Mouse (Mus musculus) G1E (cell line): ENCODE data around the gene Anxa11.

Source experiments
- CTCF ChIP-seq: IDR thresholded peaks from 2 replicates; pipeline ENCODE4 v1.5.1; 2012; ENCODE audit warnings: low read depth, low read length, inconsistent platforms, mixed read lengths
- TAL1 ChIP-seq: conservative IDR thresholded peaks from 2 replicates; pipeline ENCODE4 v1.6.1; 2012; ENCODE audit warnings: low read depth, low read length, inconsistent platforms, mixed read lengths

DNA sequence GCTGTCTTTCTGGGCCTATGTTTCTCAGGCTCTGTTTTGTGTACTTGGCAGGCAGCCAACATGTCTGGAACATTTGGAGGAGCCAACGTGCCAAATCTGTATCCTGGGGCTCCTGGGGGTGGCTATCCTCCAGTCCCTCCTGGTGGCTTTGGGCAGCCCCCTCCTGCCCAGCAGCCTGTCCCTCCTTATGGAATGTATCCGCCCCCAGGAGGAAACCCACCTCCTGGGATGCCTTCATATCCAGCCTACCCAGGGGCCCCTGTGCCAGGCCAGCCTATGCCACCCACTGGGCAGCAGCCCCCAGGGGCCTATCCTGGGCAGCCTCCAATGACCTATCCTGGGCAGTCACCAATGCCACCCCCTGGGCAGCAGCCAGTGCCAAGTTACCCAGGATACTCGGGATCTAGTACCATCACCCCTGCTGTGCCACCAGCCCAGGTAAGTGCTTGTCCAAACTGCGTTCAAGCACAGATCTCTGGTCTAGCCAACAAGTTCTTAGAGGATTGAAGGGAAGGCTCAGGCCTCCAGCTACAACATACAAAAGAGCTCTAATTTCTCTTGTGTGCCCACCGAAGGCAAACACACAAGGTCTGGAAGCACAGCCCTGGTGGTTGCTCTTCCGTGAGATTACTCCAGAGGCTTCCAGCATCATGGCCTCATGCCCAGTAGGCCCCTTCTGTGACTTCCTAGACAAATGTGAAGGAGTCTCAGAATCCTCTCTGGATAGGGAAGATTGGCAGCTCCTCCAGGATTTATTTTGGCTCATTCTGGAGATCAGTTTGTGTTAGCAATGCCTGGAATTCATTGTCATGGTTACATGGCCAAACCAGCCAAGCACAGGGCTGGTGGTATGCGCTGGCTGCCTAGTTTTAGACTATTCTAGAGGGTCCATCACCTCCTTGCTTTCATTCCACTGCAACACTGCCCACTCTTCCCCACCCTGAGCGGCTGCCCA, 30.8 kb downstream of the Anxa11 start:
- no peak for TF ChIP-seq CTCF
- no peak for TF ChIP-seq TAL1
